Mouse (Mus musculus) midbrain, embryonic 12.5 days (tissue): ENCODE measurements around the gene Spsb3. TPM values are rescaled to one million over a fixed set of nuclear protein-coding genes. Genes with fewer than 3 reads are reported as not detected.

Experiments used
- ATAC-seq: fragments of 200-750 bp; cut with Nextera tagmentation; 2 replicates; pipeline ENCODE4 v1.8.0; 2017; ENCODE audit warnings: low read depth, moderate TSS enrichment, moderate library complexity; ENCODE audit not compliant: low FRiP score
- H3K27ac ChIP-seq: fragments of 300-500 bp; sonication (generic); replicated peaks from 2 replicates; pipeline ENCODE4 v1.5.1; 2016; ENCODE audit warnings: mild to moderate bottlenecking
- H3K27me3 ChIP-seq: fragments of 300-500 bp; sonication (generic); 2 replicates; pipeline ENCODE4 v1.6.1; 2016; ENCODE audit warnings: mild to moderate bottlenecking
- H3K36me3 ChIP-seq: fragments of 300-500 bp; sonication (generic); 2 replicates; pipeline ENCODE4 v1.6.1; 2016
- H3K4me1 ChIP-seq: fragments of 300-500 bp; sonication (generic); 2 replicates; pipeline ENCODE4 v1.6.1; 2016
- H3K4me2 ChIP-seq: fragments of 300-500 bp; sonication (generic); replicated peaks from 2 replicates; pipeline ENCODE4 v1.6.1; 2016; ENCODE audit warnings: mild to moderate bottlenecking, moderate library complexity
- H3K4me3 ChIP-seq: fragments of 300-500 bp; sonication (generic); 2 replicates; pipeline ENCODE4 v1.5.1; 2016; ENCODE audit warnings: mild to moderate bottlenecking
- H3K9ac ChIP-seq: fragments of 300-500 bp; sonication (generic); replicated peaks from 2 replicates; pipeline ENCODE4 v1.6.1; 2016; ENCODE audit warnings: mild to moderate bottlenecking, moderate library complexity
- H3K9me3 ChIP-seq: fragments of 300-500 bp; sonication (generic); 2 replicates; pipeline ENCODE4 v1.6.1; 2016; ENCODE audit warnings: mild to moderate bottlenecking
- WGBS: fragments of 180-500 bp; shearing (Covaris S2); methylation state at CpG from one replicate; pipeline ENCODE4 v1.1.7; 2016; 5-methylcytosine and 5-hydroxymethylcytosine counted together
- polyA plus RNA-seq: library from polyadenylated mRNA; unstranded; fragments of >200 nt; fragmentation: Nextera tagmentation; extraction: Ambion mirVana; gene quantifications from 2 replicates; pipeline ENCODE4 v1.2.1, GENCODE M21; 2016

The Spsb3 gene
- polyA plus RNA-seq, 1 experiment from 2014 or later: 52.9 TPM

GRCm38 (mm10) chr17:24891321-24891720 lies 4.9 kb downstream of the Spsb3 start:
- H3K27ac ChIP-seq: no peak overlapping the region
- no peaks in the 10 kb centered on the region for H3K27me3 ChIP-seq
- ATAC-seq: no peak
- 94% methylated on average over 13 of the region's 13 CpGs for WGBS
- H3K36me3 ChIP-seq: peaks cover 48% of the 10 kb centered on the region
- no peak overlapping the region for H3K4me2 ChIP-seq
- H3K9ac ChIP-seq: no peak overlapping the region
- H3K9me3 ChIP-seq: no peaks in the 10 kb centered on the region
- peaks cover 38% of the 10 kb centered on the region for H3K4me1 ChIP-seq
- no peak overlapping the region for H3K4me3 ChIP-seq

DNA sequence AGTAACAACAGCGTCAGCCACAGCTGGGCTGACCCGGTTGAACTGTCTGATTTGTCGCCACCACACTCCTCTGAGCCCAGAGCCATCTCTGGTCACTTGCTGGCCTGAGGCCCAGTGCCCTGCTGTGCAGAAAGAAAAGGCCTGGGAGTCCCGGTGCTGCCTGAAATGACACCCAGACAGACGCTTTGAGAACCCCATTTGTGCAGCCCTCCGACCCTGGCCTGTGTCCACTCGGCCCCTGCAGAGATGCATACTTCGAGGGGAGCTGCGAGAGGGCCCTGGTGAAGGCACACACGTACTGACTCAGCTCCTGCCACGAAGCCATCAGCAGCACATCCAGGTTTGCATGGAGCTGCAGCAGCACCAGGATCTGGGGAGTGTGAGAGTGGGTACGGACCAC lies 6.3 kb downstream of the Spsb3 start:
- Histone ChIP-seq H3K27ac (no peak overlapping the region), H3K36me3 (peaks cover 53% of the 10 kb centered on the region), H3K27me3 (no peaks in the 10 kb centered on the region), H3K4me3 (0 out of 2 replicates have a peak overlapping the region, but pooled peaks have one; percentile 10), H3K9ac (no peak overlapping the region), H3K9me3 (no peaks in the 10 kb centered on the region), H3K4me1 (peaks cover 42% of the 10 kb centered on the region), H3K4me2 (no peak overlapping the region)
- ATAC-seq: no peak
- WGBS: 94% methylated on average over 12 of the region's 12 CpGs

GRCm38 (mm10) chr17:24893276-24893675 lies 6.8 kb downstream of the Spsb3 start:
- H3K9me3 ChIP-seq: no peaks in the 10 kb centered on the region
- peaks cover 58% of the 10 kb centered on the region for H3K36me3 ChIP-seq
- no peak for ATAC-seq
- no peak overlapping the region for H3K9ac ChIP-seq
- H3K4me2 ChIP-seq: no peak overlapping the region
- H3K4me1 ChIP-seq: peaks cover 40% of the 10 kb centered on the region
- H3K27ac ChIP-seq: no peak overlapping the region
- 0 out of 2 replicates have a peak overlapping the region, but pooled peaks have one; percentile 10 for H3K4me3 ChIP-seq
- WGBS: 91% methylated on average over 2 of the region's 2 CpGs
- H3K27me3 ChIP-seq: no peaks in the 10 kb centered on the region

GRCm38 (mm10) chr17:24894061-24894994 lies 7.9 kb downstream of the Spsb3 start:
- 12% methylated on average over 31 of the region's 31 CpGs for WGBS
- peak overlapping the region; percentile 100 for H3K4me2 ChIP-seq
- peak overlapping the region; percentile 87 for H3K9ac ChIP-seq
- H3K4me3 ChIP-seq: peak overlapping the region; percentile 91
- peaks cover 65% of the 10 kb centered on the region for H3K36me3 ChIP-seq
- peak; percentile 10; the same call in 1 of the 2 replicates for ATAC-seq
- H3K27ac ChIP-seq: peak overlapping the region; percentile 79
- H3K27me3 ChIP-seq: no peaks in the 10 kb centered on the region
- peaks cover 37% of the 10 kb centered on the region for H3K4me1 ChIP-seq
- no peaks in the 10 kb centered on the region for H3K9me3 ChIP-seq

GRCm38 (mm10) chr17:24894995-24895547 lies 8.6 kb downstream of the Spsb3 start, which contains the start of the genes Eme2 and Mrps34:
TSS of gene Eme2 (minus strand) at chr17:24895087.
TSS of gene Mrps34 (plus strand) at chr17:24895116.
- under 1% methylated on average over 62 of the region's 62 CpGs for WGBS
- no peaks in the 10 kb centered on the region for H3K27me3 ChIP-seq
- peak within 1 kb of the TSS; percentile 87 for H3K9ac ChIP-seq
- H3K36me3 ChIP-seq: peaks cover 66% of the 10 kb centered on the region
- peak within 1 kb of the TSS; percentile 79 for H3K27ac ChIP-seq
- peak within 1 kb of the TSS; percentile 91 for H3K4me3 ChIP-seq
- peak within 1 kb of the TSS; percentile 100 for H3K4me2 ChIP-seq
- no peaks in the 10 kb centered on the region for H3K9me3 ChIP-seq
- H3K4me1 ChIP-seq: peaks cover 37% of the 10 kb centered on the region
- peak; percentile 42 for ATAC-seq

DNA sequence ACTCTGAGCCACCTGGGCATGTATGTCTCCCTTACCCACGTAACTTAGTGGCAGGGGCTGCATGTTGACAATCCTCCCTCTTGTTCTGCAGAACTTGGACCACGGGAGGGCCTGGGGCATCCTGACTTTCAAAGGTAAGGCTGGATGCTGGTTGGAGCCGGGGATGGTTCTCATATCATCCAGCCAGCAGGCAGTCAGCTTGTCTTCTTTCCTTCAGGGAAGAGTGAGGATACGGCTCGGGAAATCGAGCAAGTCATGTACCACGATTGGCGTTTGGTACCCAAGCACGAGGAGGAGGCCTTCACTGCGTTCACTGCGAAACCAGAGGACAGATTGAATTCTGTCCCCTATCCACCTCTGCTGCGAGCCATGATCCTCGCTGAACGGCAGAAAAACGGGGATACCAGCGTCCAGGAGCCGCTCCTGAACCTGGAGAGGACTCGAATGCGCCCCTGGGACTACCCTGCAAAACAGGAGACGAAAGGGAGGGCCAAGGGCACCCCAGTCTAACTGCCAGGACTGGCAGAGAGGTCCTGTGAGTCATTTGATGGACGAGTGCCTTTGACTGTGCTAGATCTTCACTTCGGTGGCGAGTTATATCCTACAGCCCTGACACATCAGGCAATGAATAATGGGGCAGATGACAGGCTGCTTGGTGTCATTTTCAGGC lies 9.3 kb downstream of the Spsb3 start:
- ATAC-seq: peak; percentile 4; the same call in 1 of the 2 replicates
- Histone ChIP-seq H3K4me3 (peak overlapping the region; percentile 91), H3K4me1 (peaks cover 37% of the 10 kb centered on the region), H3K9ac (peak overlapping the region; percentile 87), H3K27ac (peak overlapping the region; percentile 79), H3K27me3 (no peaks in the 10 kb centered on the region), H3K4me2 (peak overlapping the region; percentile 100), H3K36me3 (peaks cover 66% of the 10 kb centered on the region), H3K9me3 (no peaks in the 10 kb centered on the region)
- 13% methylated on average over 23 of the region's 23 CpGs for WGBS

DNA sequence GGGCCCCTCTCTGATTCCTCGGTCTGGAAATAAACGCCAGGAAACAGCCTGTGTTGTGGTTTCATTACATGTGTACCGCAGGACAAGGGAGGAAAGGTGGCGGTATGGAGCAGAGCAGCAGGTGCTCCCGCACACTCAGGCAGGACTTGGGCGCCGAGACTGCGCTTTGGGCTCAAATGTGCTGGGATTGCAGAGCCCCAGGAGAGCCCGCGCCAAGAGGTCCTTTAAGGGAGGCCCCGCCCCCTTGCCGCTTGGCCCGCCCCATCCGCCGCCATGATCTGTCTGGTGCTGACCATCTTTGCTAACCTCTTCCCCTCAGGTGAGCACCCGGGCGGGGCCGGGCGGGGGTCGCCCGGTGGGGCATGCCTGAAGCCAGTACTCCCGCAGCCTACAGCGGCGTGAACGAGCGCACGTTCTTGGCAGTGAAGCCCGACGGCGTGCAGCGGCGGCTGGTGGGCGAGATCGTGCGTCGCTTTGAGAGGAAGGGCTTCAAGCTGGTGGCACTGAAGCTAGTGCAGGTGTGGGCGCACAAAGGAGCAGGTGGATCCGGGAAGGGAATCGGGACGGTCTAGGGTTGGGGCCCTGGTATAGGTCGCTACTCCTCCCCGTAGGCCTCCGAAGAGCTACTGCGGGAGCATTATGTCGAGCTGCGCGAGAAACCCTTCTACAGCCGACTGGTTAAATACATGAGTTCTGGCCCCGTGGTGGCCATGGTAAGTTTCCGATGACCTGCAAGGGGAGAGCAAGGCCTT lies 10.0 kb downstream of the Spsb3 start, which contains the start of gene Nme3:
Gene Nme3, plus strand, starts transcription at position 260 of the 752 bp plus-strand sequence.
- Histone ChIP-seq H3K4me3 (peak within 1 kb of the TSS; percentile 91), H3K4me2 (peak within 1 kb of the TSS; percentile 100), H3K36me3 (peaks cover 66% of the 10 kb centered on the region), H3K4me1 (peaks cover 37% of the 10 kb centered on the region), H3K27me3 (no peaks in the 10 kb centered on the region), H3K9me3 (no peaks in the 10 kb centered on the region), H3K9ac (peak within 1 kb of the TSS; percentile 87), H3K27ac (peak within 1 kb of the TSS; percentile 79)
- WGBS: 1% methylated on average over 50 of the region's 50 CpGs
- ATAC-seq: peak; percentile 73

DNA sequence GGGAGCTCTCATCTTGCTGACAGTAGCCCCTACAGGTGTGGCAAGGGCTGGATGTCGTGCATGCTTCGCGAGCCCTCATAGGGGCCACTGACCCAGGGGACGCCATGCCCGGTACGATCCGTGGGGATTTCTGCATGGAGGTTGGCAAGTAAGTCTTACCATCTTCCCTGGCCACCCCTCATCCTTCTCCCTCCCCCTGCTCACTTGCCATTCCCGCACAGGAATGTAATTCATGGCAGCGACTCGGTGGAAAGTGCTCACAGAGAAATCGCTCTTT lies 10.5 kb downstream of the Spsb3 start:
- Histone ChIP-seq H3K4me2 (peak overlapping the region; percentile 100), H3K9ac (peak overlapping the region; percentile 87), H3K27me3 (no peaks in the 10 kb centered on the region), H3K4me3 (peak overlapping the region; percentile 91), H3K4me1 (peaks cover 37% of the 10 kb centered on the region), H3K27ac (peak overlapping the region; percentile 65; the same call in 1 of the 2 replicates), H3K9me3 (no peaks in the 10 kb centered on the region), H3K36me3 (peaks cover 66% of the 10 kb centered on the region)
- ATAC-seq: 0 out of 2 replicates have a peak, but pooled peaks have one; percentile 1
- 39% methylated on average over 11 of the region's 11 CpGs for WGBS

DNA sequence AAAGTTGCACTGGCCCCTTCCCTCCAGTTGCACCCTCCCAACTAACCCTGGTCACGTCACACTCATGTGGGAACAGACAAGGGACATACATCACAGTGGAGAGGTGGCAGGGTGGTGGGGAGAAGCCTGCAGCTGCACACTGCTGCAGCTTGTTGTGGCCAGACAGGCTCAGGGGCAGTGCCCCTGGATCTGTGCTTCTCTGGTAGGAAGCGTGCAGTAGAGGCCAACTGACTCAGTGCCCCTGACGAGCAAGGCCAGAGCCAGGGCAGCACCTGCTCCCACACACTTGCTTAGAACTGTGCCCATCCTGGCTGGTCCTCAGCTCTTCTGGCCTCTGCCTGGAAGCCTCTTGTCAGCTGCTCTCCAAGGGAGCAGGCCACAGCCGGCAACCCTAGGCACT lies 11.2 kb downstream of the Spsb3 start:
- no peak overlapping the region; the same call in 1 of the 2 replicates for H3K9ac ChIP-seq
- H3K4me2 ChIP-seq: peak overlapping the region; percentile 100
- H3K4me3 ChIP-seq: peak overlapping the region; percentile 91
- no peaks in the 10 kb centered on the region for H3K27me3 ChIP-seq
- WGBS: 84% methylated on average over 4 of the region's 4 CpGs
- H3K36me3 ChIP-seq: peaks cover 66% of the 10 kb centered on the region
- H3K27ac ChIP-seq: no peak overlapping the region
- peaks cover 37% of the 10 kb centered on the region for H3K4me1 ChIP-seq
- ATAC-seq: no peak
- H3K9me3 ChIP-seq: no peaks in the 10 kb centered on the region

DNA sequence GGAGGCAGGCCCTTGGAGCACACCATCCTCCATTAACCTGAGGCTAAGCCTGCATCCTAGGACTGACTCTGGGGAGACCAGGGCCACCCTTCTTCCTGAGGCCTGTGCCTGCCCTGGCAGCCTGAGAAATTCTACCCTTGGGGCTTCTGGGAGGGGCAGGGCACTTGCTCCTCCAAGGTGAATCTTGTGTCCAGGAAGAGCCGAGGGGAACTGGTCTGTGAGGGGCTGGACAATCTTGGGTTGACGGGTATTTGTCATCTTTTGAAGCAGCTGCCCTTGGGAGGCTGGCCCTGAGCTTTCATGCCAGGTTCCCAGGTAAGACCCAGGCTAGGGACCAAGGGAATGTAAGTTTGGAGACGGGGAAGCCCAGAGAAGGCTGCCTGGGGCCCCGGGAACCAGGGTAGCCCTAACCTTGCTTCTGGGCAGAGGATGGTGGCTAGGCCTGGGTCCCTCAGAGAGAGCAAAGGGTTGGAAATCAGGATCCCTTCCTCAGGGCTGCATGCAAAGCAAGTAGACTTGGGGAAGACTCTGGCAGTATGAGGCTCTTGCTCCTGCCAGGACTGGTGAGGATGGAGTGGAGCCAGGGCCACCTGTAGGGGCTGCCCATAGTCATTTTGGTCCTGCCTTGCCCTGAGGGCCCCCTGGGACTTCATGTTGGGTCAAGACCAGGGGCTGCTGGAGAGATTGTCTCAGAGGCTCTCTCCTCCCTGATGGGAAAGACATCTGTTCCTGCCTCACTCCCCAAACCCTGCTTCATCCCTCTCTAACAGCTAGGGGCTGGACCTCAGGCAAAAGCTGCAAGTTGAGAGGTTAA lies 11.8 kb downstream of the Spsb3 start:
- no peaks in the 10 kb centered on the region for H3K9me3 ChIP-seq
- 0 out of 2 replicates have a peak overlapping the region, but pooled peaks have one; percentile 91 for H3K4me3 ChIP-seq
- H3K27ac ChIP-seq: no peak overlapping the region
- H3K36me3 ChIP-seq: peaks cover 66% of the 10 kb centered on the region
- H3K4me2 ChIP-seq: 0 out of 2 replicates have a peak overlapping the region, but pooled peaks have one; percentile 100
- WGBS: 87% methylated on average over 4 of the region's 4 CpGs
- H3K27me3 ChIP-seq: no peaks in the 10 kb centered on the region
- no peak for ATAC-seq
- peaks cover 37% of the 10 kb centered on the region for H3K4me1 ChIP-seq
- no peak overlapping the region; the same call in 1 of the 2 replicates for H3K9ac ChIP-seq
